18 mouse cellular contexts compared by ENCODE assay signal in the genomic region with DNA sequence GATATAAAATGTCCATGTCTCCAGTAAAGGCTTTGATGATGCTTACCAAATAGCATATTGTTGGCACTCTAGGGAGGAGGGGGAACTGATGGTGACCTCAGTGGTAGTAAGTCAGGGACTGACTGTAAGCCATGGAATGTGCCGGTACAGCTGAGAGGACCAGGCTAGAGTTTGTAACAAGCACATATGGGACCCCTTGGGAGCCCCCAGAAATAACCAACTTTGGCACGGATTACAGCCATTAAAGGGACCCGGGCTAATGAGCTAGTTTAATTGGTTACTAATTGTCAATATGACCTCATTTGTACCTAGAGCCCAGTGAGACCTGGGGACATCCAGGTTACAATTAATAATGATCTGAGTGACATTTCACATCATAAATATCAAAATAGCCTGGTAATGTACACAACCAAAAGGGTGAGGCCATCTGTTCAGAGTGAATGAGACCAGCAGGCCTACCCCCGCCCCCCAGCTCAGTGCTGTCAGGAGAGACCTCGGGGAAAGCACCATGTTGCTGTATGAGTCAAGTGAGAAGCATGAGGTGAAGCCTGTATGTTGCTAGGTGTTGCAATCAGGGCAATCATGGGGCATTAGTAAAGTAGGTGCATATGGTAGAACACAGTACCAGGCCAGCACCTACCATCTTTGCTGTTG.
A peak's percentile ranks its signal among the peaks of the same experiment; 100 is the strongest.
DNase-seq lines count a peak whose midpoint lies in the region; ATAC-seq lines count a peak whose summit lies in the region.
"Had no signal": no experiment of that assay in that cellular context is flagged by ENCODE, and none has a peak within 500 bp of the region (broad histone marks: within the 10 kb centered on the region; RNA-seq: fewer than 3 reads in every experiment).

No protein-coding gene starts in this region.

- no peaks in the 10 kb centered on the region for H3K36me3 ChIP-seq in hindbrain, embryonic 13.5 days
- H3K36me3 ChIP-seq in hindbrain, embryonic 12.5 days = no peaks in the 10 kb centered on the region
- H3K36me3 ChIP-seq in midbrain, embryonic 12.5 days = no peaks in the 10 kb centered on the region
- H3K36me3 ChIP-seq in midbrain, embryonic 15.5 days (replicated peaks) = no peaks in the 10 kb centered on the region
- H3K36me3 ChIP-seq in limb, embryonic 13.5 days = no peaks in the 10 kb centered on the region
- H3K36me3 ChIP-seq: stomach, embryonic 15.5 days had no signal

- H3K27ac ChIP-seq in hindbrain, embryonic 13.5 days = no peak overlapping the region
- H3K27ac ChIP-seq in hindbrain, embryonic 12.5 days = no peak overlapping the region
- H3K27ac ChIP-seq in midbrain, embryonic 12.5 days (replicated peaks) = no peak overlapping the region
- H3K27ac ChIP-seq in midbrain, embryonic 15.5 days = no peak overlapping the region
- H3K27ac ChIP-seq in limb, embryonic 13.5 days = no peak overlapping the region
- H3K27ac ChIP-seq: left cerebral cortex, adult 2 months; liver, embryonic 14.5 days; macrophage; stomach, embryonic 15.5 days had no signal

- intact Hi-C loops in heart, postnatal 14 days (cut with DNase I) = no loop called here

- peaks cover 10% of the 10 kb centered on the region for H3K27me3 ChIP-seq in hindbrain, embryonic 13.5 days
- H3K27me3 ChIP-seq in hindbrain, embryonic 12.5 days = no peaks in the 10 kb centered on the region
- H3K27me3 ChIP-seq in midbrain, embryonic 12.5 days = peaks cover 12% of the 10 kb centered on the region
- peaks cover 5% of the 10 kb centered on the region for H3K27me3 ChIP-seq in midbrain, embryonic 15.5 days (replicated peaks)
- H3K27me3 ChIP-seq in limb, embryonic 13.5 days = 0 out of 2 replicates have a peak, but pooled peaks cover 4% of the 10 kb centered on the region
- H3K27me3 ChIP-seq: stomach, embryonic 15.5 days had no signal

- no peak overlapping the region for H3K9ac ChIP-seq in hindbrain, embryonic 13.5 days
- no peak overlapping the region for H3K9ac ChIP-seq in hindbrain, embryonic 12.5 days
- H3K9ac ChIP-seq in midbrain, embryonic 12.5 days (replicated peaks) = no peak overlapping the region
- H3K9ac ChIP-seq in midbrain, embryonic 15.5 days = no peak overlapping the region
- no peak overlapping the region for H3K9ac ChIP-seq in limb, embryonic 13.5 days
- H3K9ac ChIP-seq: liver, embryonic 14.5 days; stomach, embryonic 15.5 days had no signal

- no peaks in the 10 kb centered on the region for H3K4me1 ChIP-seq in hindbrain, embryonic 13.5 days (replicated peaks)
- H3K4me1 ChIP-seq in hindbrain, embryonic 12.5 days = no peaks in the 10 kb centered on the region
- no peaks in the 10 kb centered on the region for H3K4me1 ChIP-seq in midbrain, embryonic 12.5 days
- no peaks in the 10 kb centered on the region for H3K4me1 ChIP-seq in midbrain, embryonic 15.5 days
- H3K4me1 ChIP-seq in limb, embryonic 13.5 days = peaks cover 7% of the 10 kb centered on the region; the same call in 1 of the 2 replicates
- H3K4me1 ChIP-seq: stomach, embryonic 15.5 days had no signal

- 63% methylated on average over 5 of the region's 5 CpGs for WGBS in hindbrain, embryonic 13.5 days
- WGBS in hindbrain, embryonic 12.5 days = 79% methylated on average over 5 of the region's 5 CpGs
- 78% methylated on average over 5 of the region's 5 CpGs for WGBS in midbrain, embryonic 12.5 days
- WGBS in midbrain, embryonic 15.5 days = 70% methylated on average over 5 of the region's 5 CpGs
- WGBS in limb, embryonic 13.5 days = 30% methylated on average over 5 of the region's 5 CpGs

- peak; percentile 57 for ATAC-seq in hindbrain, embryonic 13.5 days (ENCODE audit: low FRiP score)
- no peak for ATAC-seq in hindbrain, embryonic 12.5 days (ENCODE audit: low FRiP score)
- ATAC-seq in midbrain, embryonic 12.5 days (ENCODE audit: low FRiP score, low read depth) = 0 out of 2 replicates have a peak, but pooled peaks have one; percentile 23
- no peak for ATAC-seq in midbrain, embryonic 15.5 days (replicated peaks)
- ATAC-seq in limb, embryonic 13.5 days (ENCODE audit: low FRiP score, low read depth) = 0 out of 2 replicates have a peak, but pooled peaks have one; percentile 49
- ATAC-seq: hindbrain, embryonic 16.5 days had no signal

- no peak overlapping the region for H3K4me3 ChIP-seq in hindbrain, embryonic 13.5 days
- H3K4me3 ChIP-seq in hindbrain, embryonic 12.5 days = no peak overlapping the region
- no peak overlapping the region for H3K4me3 ChIP-seq in midbrain, embryonic 12.5 days
- no peak overlapping the region for H3K4me3 ChIP-seq in midbrain, embryonic 15.5 days
- H3K4me3 ChIP-seq in limb, embryonic 13.5 days = no peak overlapping the region
- H3K4me3 ChIP-seq: erythroblast, embryonic 14.5 days; left cerebral cortex, adult 2 months; stomach, embryonic 15.5 days had no signal

- DNase-seq in cerebellum, postnatal 25 days = peak; percentile 11 to 28
- no peak for DNase-seq in heart, postnatal 14 days
- DNase-seq: adrenal gland, adult 8-10 months; gastrocnemius, postnatal 14 days; kidney, postnatal 10 days; right cerebral cortex, postnatal 25 days had no signal

- no peaks in the 10 kb centered on the region for H3K9me3 ChIP-seq in hindbrain, embryonic 13.5 days
- H3K9me3 ChIP-seq in hindbrain, embryonic 12.5 days (replicated peaks) = no peaks in the 10 kb centered on the region
- H3K9me3 ChIP-seq in midbrain, embryonic 12.5 days = no peaks in the 10 kb centered on the region
- no peaks in the 10 kb centered on the region for H3K9me3 ChIP-seq in midbrain, embryonic 15.5 days
- no peaks in the 10 kb centered on the region for H3K9me3 ChIP-seq in limb, embryonic 13.5 days
- H3K9me3 ChIP-seq: stomach, embryonic 15.5 days had no signal

- no peak overlapping the region for H3K4me2 ChIP-seq in hindbrain, embryonic 13.5 days
- no peak overlapping the region for H3K4me2 ChIP-seq in hindbrain, embryonic 12.5 days (replicated peaks)
- no peak overlapping the region for H3K4me2 ChIP-seq in midbrain, embryonic 12.5 days (replicated peaks)
- H3K4me2 ChIP-seq in midbrain, embryonic 15.5 days = no peak overlapping the region
- H3K4me2 ChIP-seq in limb, embryonic 13.5 days (replicated peaks) = no peak overlapping the region
- H3K4me2 ChIP-seq: heart, embryonic 11.5 days; stomach, embryonic 15.5 days had no signal

Comparison
In these comparisons a context has a peak if more than half of its experiments do, and no peak if none do; other contexts are left out.
1. ATAC-seq: peak in hindbrain, embryonic 13.5 days (single experiment), midbrain, embryonic 12.5 days (single experiment) and limb, embryonic 13.5 days (single experiment); none in hindbrain, embryonic 12.5 days (single experiment) and midbrain, embryonic 15.5 days (single experiment).
2. DNase-seq: peak in cerebellum, postnatal 25 days (2 of 2); none in heart, postnatal 14 days (0 of 2).